Mouse (Mus musculus) G1E (cell line): ENCODE results near the gene Pald1.

Experiments
- CTCF ChIP-seq: IDR thresholded peaks from 2 replicates; pipeline ENCODE4 v1.5.1; 2012; ENCODE audit warnings: low read depth, low read length, inconsistent platforms, mixed read lengths
- GATA1 ChIP-seq: IDR thresholded peaks from 2 replicates; pipeline ENCODE4 v1.6.1; 2012; ENCODE audit warnings: borderline replicate concordance, low read length, inconsistent platforms, mixed read lengths

GRCm38 (mm10) chr10:61385174-61385573, 1.8 kb upstream of the Pald1 start:
- TF ChIP-seq GATA1 (no peak), CTCF (no peak)
